Mouse (Mus musculus) limb, embryonic 14.5 days (tissue): ENCODE results near the gene Psmg4. TPM values are rescaled to one million over a fixed set of nuclear protein-coding genes. Genes with fewer than 3 reads are reported as not detected.

Experiments used
- ATAC-seq: fragments of 200-750 bp; cut with Nextera tagmentation; 2 replicates; pipeline ENCODE4 v1.8.0; 2017; ENCODE audit warnings: low read depth, moderate number of reproducible peaks, moderate TSS enrichment; ENCODE audit not compliant: low FRiP score
- DNase-seq: peaks from one replicate; pipeline ENCODE4 v3.0.0-alpha.2; 2015; ENCODE audit warnings: low spot score
- H3K27ac ChIP-seq: fragments of 300-500 bp; sonication (generic); replicated peaks from 2 replicates; pipeline ENCODE4 v1.5.1; 2014; ENCODE audit warnings: low read depth, mild to moderate bottlenecking, low read length, moderate library complexity, mixed read lengths
- H3K27me3 ChIP-seq: fragments of 300-500 bp; sonication (generic); 2 replicates; pipeline ENCODE4 v1.6.1; 2014; ENCODE audit warnings: low read length, mixed read lengths; ENCODE audit not compliant: control insufficient read depth, insufficient read depth
- H3K36me3 ChIP-seq: fragments of 300-500 bp; sonication (generic); 2 replicates; pipeline ENCODE4 v1.6.1; 2014; ENCODE audit warnings: mild to moderate bottlenecking, low read length, moderate library complexity, mixed read lengths; ENCODE audit not compliant: control insufficient read depth, insufficient read depth
- H3K4me1 ChIP-seq: fragments of 300-500 bp; sonication (generic); 2 replicates; pipeline ENCODE4 v1.6.1; 2014; ENCODE audit warnings: antibody characterized with exemption, low read length, mixed read lengths; ENCODE audit not compliant: control insufficient read depth, insufficient read depth
- H3K4me2 ChIP-seq: fragments of 300-500 bp; sonication (generic); replicated peaks from 2 replicates; pipeline ENCODE4 v1.6.1; 2014; ENCODE audit warnings: low read depth, mild to moderate bottlenecking, low read length, moderate library complexity; ENCODE audit not compliant: severe bottlenecking
- H3K4me3 ChIP-seq: fragments of 300-500 bp; sonication (generic); replicated peaks from 2 replicates; pipeline ENCODE4 v1.5.1; 2014; ENCODE audit warnings: low read length
- H3K9ac ChIP-seq: fragments of 300-500 bp; sonication (generic); 2 replicates; pipeline ENCODE4 v1.6.1; 2014; ENCODE audit warnings: mild to moderate bottlenecking, low read depth, low read length, moderate library complexity; ENCODE audit not compliant: severe bottlenecking
- H3K9me3 ChIP-seq: fragments of 300-500 bp; sonication (generic); 2 replicates; pipeline ENCODE4 v1.6.1; 2016; ENCODE audit warnings: low read length; ENCODE audit not compliant: control insufficient read depth
- POLR2A ChIP-seq: fragments of 200-500 bp; IDR thresholded peaks from 2 replicates; pipeline ENCODE4 v1.8.0; 2012; ENCODE audit warnings: inconsistent platforms, mild to moderate bottlenecking, moderate library complexity, borderline replicate concordance; ENCODE audit not compliant: insufficient read depth, insufficient read length; ENCODE audit errors: extremely low read depth
- WGBS: fragments of 180-500 bp; shearing (Covaris S2); extraction: QIAGEN DNeasy Blood & Tissue Kit; methylation state at CpG from one replicate; pipeline ENCODE4 v1.1.7; 2014; 5-methylcytosine and 5-hydroxymethylcytosine counted together
- polyA plus RNA-seq, 2 experiments: library from polyadenylated mRNA; depleted of rRNA in 1 of 2; stranded (reverse) in 1 of 2; unstranded in 1 of 2; fragments of >200 nt; fragmentation: Nextera tagmentation in 1 of 2; extraction: Ambion mirVana in 1 of 2; gene quantifications; 2 replicates each; pipeline versions ENCODE4 v1.2.1 to v1.2.3; 2012 to 2014

The Psmg4 gene
- polyA plus RNA-seq, 2 experiments: 83.8 to 133 TPM

DNA sequence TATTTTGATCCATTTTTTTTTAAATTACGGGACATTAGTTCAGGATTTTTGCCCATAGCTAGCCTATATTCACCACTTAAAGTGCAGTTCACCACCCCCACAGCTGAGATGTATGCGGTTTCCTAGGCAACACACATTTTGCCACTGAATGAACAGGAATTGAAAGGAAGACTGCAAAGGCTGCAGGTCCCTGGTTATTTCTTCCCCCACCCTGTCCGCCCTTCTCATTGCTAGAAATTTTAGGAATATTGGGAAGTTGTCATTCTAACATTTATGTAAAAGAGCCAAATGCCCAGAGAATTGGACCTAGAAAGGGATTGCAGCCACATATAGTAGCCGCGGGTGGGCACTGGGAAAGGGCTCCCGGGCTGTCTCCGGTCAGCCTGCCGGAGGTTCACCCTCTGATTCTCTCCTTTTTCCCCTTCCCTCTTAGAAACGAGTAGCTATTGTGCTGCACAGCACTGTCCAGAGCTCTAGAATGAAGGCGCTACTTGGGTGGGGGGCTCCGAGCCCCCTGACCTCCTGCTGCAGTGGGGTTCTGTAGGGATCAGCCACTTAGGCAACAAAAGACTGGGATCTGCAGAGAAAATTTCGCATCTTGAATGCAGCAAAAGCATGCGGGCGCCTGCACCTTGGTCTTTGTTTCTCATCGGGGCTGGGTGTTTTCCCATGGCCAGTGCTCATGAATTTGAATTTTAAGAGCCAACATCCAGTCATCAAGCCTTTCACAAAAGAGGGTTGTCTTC is 29.3 kb upstream of the Psmg4 start:
- Histone ChIP-seq H3K27me3 (no peaks in the 10 kb centered on the region), H3K4me3 (peak overlapping the region; percentile 14; the same call in 1 of the 2 replicates), H3K9me3 (no peaks in the 10 kb centered on the region), H3K4me2 (peak overlapping the region; percentile 82), H3K4me1 (peaks cover 44% of the 10 kb centered on the region), H3K27ac (no peak overlapping the region), H3K9ac (0 out of 2 replicates have a peak overlapping the region, but pooled peaks have one; percentile 31), H3K36me3 (no peaks in the 10 kb centered on the region)
- 8% methylated on average over 15 of the region's 15 CpGs for WGBS
- no peak for DNase-seq
- TF ChIP-seq POLR2A: no peak
- no peak for ATAC-seq

DNA sequence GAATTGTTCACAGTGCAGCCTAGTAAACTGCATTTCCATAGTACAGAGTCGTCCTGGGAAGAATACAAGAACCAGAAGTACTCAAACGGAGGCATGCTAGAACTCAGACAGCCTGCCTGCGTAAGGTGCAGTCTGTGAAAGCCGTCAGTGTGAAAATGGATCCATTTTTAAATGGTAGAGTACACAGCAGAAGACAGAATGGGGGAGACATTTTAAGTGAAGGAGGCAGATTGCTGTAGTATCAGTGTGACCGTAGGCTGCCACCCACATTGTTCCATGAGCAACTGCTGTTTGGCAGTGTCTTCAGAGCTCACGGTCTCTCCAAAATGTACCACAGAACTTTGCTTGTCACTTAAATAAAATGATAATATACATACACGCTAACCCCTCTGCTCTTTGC is 28.5 kb upstream of the Psmg4 start:
- Histone ChIP-seq H3K9ac (no peak overlapping the region), H3K27ac (no peak overlapping the region), H3K4me3 (no peak overlapping the region), H3K36me3 (no peaks in the 10 kb centered on the region), H3K27me3 (no peaks in the 10 kb centered on the region), H3K4me1 (peaks cover 36% of the 10 kb centered on the region), H3K4me2 (no peak overlapping the region), H3K9me3 (no peaks in the 10 kb centered on the region)
- 69% methylated on average over 7 of the region's 7 CpGs for WGBS
- no peak for DNase-seq
- ATAC-seq: no peak
- TF ChIP-seq POLR2A: no peak

GRCm38 (mm10) chr13:34136605-34137004 is 26.2 kb upstream of the Psmg4 start:
- Histone ChIP-seq H3K4me3 (no peak overlapping the region), H3K9ac (no peak overlapping the region), H3K4me2 (no peak overlapping the region), H3K9me3 (no peaks in the 10 kb centered on the region), H3K4me1 (peaks cover 25% of the 10 kb centered on the region), H3K27me3 (no peaks in the 10 kb centered on the region), H3K27ac (no peak overlapping the region), H3K36me3 (no peaks in the 10 kb centered on the region)
- peak; percentile 63; the same call in 1 of the 2 replicates for ATAC-seq
- WGBS: 56% methylated on average over 7 of the region's 7 CpGs
- DNase-seq: no peak
- no peak for TF ChIP-seq POLR2A

DNA sequence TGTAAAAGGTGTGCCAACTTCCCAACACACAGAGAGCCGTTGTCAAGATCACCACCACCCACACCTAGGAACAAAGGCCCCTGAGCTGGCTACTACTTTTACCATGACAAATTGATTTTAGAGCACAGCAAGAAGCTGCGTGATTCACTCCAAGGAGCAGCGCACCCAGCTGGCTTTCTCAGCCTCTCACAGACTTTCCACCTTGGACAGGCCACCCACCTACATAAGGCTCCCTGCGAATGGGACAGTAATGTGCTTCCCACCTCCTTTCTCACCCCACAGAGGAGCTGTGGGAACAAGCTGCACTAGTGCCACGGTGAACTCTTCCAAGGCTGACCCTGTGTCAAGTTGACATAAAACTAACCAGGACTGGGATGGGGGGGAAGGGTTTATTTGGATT is 19.4 kb upstream of the Psmg4 start:
- no peak overlapping the region for H3K9ac ChIP-seq

DNA sequence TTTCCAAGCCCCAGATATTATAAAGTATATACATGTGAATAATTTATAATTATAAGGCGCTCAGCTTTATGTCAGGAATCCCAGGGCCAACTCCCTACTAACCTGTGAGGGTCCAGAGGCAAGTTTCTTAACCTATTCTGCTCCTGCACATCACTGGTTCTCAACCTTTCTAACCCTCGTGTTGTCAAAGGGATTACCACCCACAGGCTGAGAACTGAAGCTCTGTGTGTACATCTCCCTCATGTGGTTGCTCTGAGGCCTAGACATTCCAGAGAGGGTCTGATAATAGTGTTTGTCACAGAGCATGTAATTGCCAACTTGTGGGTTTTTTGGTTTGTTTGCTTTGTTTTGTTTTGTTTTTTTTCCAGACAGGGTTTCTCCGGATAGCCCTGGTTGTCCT is 15.8 kb upstream of the Psmg4 start:
- no peak overlapping the region for H3K4me3 ChIP-seq
- no peak overlapping the region for H3K9ac ChIP-seq
- peaks cover 24% of the 10 kb centered on the region for H3K4me1 ChIP-seq
- no peak overlapping the region for H3K4me2 ChIP-seq
- 69% methylated on average over 3 of the region's 3 CpGs for WGBS
- no peaks in the 10 kb centered on the region for H3K27me3 ChIP-seq
- no peak for DNase-seq
- no peaks in the 10 kb centered on the region for H3K36me3 ChIP-seq
- no peak overlapping the region for H3K27ac ChIP-seq
- H3K9me3 ChIP-seq: no peaks in the 10 kb centered on the region
- no peak for TF ChIP-seq POLR2A
- ATAC-seq: no peak

More for the DNA sequence above, 19.4 kb upstream of the Psmg4 start:
- TF ChIP-seq POLR2A: no peak
- no peak overlapping the region for H3K4me3 ChIP-seq
- no peak overlapping the region for H3K27ac ChIP-seq
- H3K27me3 ChIP-seq: no peaks in the 10 kb centered on the region
- H3K9me3 ChIP-seq: no peaks in the 10 kb centered on the region
- H3K36me3 ChIP-seq: no peaks in the 10 kb centered on the region
- DNase-seq (no peak), ATAC-seq (no peak)
- peaks cover 3% of the 10 kb centered on the region; the same call in 1 of the 2 replicates for H3K4me1 ChIP-seq
- 62% methylated on average over 5 of the region's 5 CpGs for WGBS
- no peak overlapping the region for H3K4me2 ChIP-seq
